Mouse (Mus musculus) layer of hippocampus, adult 9-11 months (tissue): Measurements from ENCODE around the gene Foxb1.

ENCODE experiments used
- DNase-seq: peaks from one replicate; pipeline ENCODE4 v3.0.0; 2022

Gene Foxb1

GRCm38 (mm10) chr9:69756041-69756440, 4.7 kb downstream of the Foxb1 start:
- DNase-seq, result no peak

DNA sequence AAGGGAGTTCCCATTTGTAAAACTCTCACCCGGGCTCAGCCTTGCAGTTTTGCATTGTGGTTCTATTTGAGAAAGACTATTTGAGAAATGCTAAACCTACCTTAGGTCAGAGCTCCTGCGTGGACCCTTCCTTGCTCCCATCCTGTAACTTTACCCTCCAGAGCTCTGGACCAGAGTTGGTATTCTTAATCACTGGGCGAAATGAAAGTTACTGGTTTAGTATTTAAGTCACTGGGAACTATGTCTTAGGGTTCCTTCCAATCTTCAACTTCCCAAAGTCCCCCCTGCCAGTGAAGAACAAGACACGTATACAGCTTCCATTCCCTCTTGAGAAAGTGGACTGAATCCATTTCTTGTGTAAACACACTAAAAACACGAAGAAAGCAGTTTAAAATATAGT, 5.6 kb downstream of the Foxb1 start:
- DNase-seq, result no peak

DNA sequence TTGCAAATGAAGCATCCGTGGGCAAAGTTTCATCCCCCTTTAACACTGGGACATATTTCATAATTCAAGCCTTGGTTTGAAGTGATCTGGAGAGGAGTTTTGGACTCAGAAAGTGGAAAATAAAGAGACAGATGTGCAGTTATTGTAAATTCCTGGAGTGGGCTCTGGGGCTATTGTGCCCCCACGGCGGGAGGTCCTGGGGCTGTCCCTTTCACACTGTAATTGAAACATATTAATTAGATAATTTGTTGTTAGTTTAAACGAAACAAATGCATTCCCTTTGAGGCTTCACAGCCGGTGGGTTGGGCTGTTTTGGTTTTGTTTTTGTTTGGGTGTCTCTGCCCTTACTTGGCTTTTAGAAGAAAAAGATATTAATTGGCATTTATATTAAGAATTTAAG, 6.0 kb downstream of the Foxb1 start:
- no peak for DNase-seq

- no peak for DNase-seq
Observed at GRCm38 (mm10) chr9:69754291-69754690, 6.4 kb downstream of the Foxb1 start.

- no peak for DNase-seq
Observed at GRCm38 (mm10) chr9:69747971-69748370, 12.8 kb downstream of the Foxb1 start.

DNA sequence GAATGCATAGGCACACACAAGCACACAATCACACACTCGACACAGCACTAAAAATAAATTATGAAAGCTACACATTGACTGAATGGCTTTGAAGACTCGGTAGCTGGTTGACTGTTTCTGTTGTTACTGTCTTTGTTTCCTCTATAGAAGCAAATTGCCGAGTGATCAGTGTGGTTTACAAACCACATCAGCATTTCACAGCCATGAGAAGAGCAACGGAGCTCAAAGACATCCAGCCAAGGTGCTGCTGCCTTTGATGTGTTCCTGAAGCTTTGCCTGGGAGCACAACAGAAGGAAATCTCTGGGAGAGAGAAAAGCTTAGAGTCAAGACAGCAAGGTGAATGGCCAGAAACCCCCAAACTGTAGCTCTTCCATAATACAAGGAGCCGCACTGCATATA, 32.0 kb downstream of the Foxb1 start:
- no peak for DNase-seq

DNA sequence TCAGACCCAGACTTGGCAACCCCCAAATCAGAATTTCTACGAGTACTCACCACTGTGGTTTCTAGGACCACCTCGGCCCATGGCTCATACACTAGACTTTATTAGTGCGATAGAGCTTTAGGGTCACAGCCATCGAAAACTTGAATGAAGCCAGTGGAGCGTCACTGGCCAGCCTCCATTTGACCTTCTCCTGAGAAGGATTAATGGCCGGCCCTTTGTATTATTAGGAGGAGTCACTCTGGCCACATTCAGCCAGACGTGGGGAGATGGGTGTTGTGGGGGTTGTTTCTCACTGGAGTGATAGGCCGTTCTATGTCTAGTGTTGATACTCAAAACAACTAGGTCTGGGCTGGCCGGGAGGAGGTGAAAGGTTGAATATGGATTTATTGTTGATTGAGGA, 42.3 kb downstream of the Foxb1 start:
- DNase-seq, result no peak

GRCm38 (mm10) chr9:69716364-69716763, 44.4 kb downstream of the Foxb1 start:
- no peak for DNase-seq

GRCm38 (mm10) chr9:69715445-69715844, 45.3 kb downstream of the Foxb1 start:
- DNase-seq, result no peak

GRCm38 (mm10) chr9:69714346-69714745, 46.4 kb downstream of the Foxb1 start:
- no peak for DNase-seq

GRCm38 (mm10) chr9:69713577-69714327, 47.0 kb downstream of the Foxb1 start:
- no peak for DNase-seq

- no peak for DNase-seq
Observed at GRCm38 (mm10) chr9:69712714-69713525, 47.8 kb downstream of the Foxb1 start.
